Mouse (Mus musculus) MEL (cell line): ENCODE measurements around the gene Prmt1. TPM values are rescaled to one million over a fixed set of nuclear protein-coding genes. Genes with fewer than 3 reads are reported as not detected.

Source experiments
- DNase-seq: peaks from one replicate; pipeline ENCODE4 v3.0.0; 2011; ENCODE audit warnings: low read depth, low spot score
- H3K27ac ChIP-seq: 2 replicates; pipeline ENCODE4 v1.5.1; 2012; ENCODE audit warnings: low read depth, mild to moderate bottlenecking, control low read depth, low read length, moderate library complexity; ENCODE audit not compliant: control insufficient read depth
- H3K27me3 ChIP-seq, 2 experiments: fragments of 150-350 bp in 1 of 2; sonication (generic) in 1 of 2; 2 replicates each; pipeline ENCODE4 v1.6.1; 2012; ENCODE audit warnings: low read length in 2 of 2, mild to moderate bottlenecking in 2 of 2, improper control_type of control experiment in 1 of 2, moderate library complexity in 1 of 2; ENCODE audit not compliant: insufficient read depth in 2 of 2, control insufficient read depth in 1 of 2
- H3K36me3 ChIP-seq, 2 experiments: 2 replicates each; pipeline ENCODE4 v1.6.1; 2012 to 2014; ENCODE audit warnings: low read length in 2 of 2, improper control_type of control experiment in 1 of 2, inconsistent platforms in 1 of 2, mild to moderate bottlenecking in 1 of 2; ENCODE audit not compliant: insufficient read depth in 2 of 2, control insufficient read depth in 1 of 2
- H3K4me1 ChIP-seq, 2 experiments: fragments of 150-350 bp in 1 of 2; sonication (generic) in 1 of 2; 2 replicates each; pipeline ENCODE4 v1.6.1; 2012; ENCODE audit warnings: low read length in 2 of 2, improper control_type of control experiment in 1 of 2, mild to moderate bottlenecking in 1 of 2; ENCODE audit not compliant: insufficient read depth in 2 of 2, control insufficient read depth in 1 of 2
- H3K4me3 ChIP-seq, 2 experiments: fragments of 150-350 bp in 1 of 2; sonication (generic) in 1 of 2; 2 replicates each; pipeline ENCODE4 v1.5.1; 2012; ENCODE audit warnings: low read depth in 2 of 2, low read length in 2 of 2, mild to moderate bottlenecking in 2 of 2, moderate library complexity in 2 of 2, control low read depth in 1 of 2, improper control_type of control experiment in 1 of 2; ENCODE audit not compliant: control insufficient read depth in 1 of 2, insufficient read depth in 1 of 2
- H3K79me2 ChIP-seq: 2 replicates; pipeline ENCODE4 v1.6.1; 2012; ENCODE audit warnings: mild to moderate bottlenecking, low read length, moderate library complexity; ENCODE audit not compliant: control insufficient read depth, poor library complexity, insufficient read depth
- H3K9ac ChIP-seq: 2 replicates; pipeline ENCODE4 v1.6.1; 2012; ENCODE audit warnings: low read depth, mild to moderate bottlenecking, control low read depth, low read length, moderate library complexity; ENCODE audit not compliant: control insufficient read depth, poor library complexity, severe bottlenecking
- H3K9me3 ChIP-seq: fragments of 150-350 bp; sonication (generic); replicated peaks from 2 replicates; pipeline ENCODE4 v1.6.1; 2012; ENCODE audit warnings: mild to moderate bottlenecking, low read length, improper control_type of control experiment, moderate library complexity; ENCODE audit not compliant: insufficient read depth
- BHLHE40 ChIP-seq: IDR thresholded peaks from 2 replicates; pipeline ENCODE4 v1.6.1; 2012; ENCODE audit warnings: low read depth, mild to moderate bottlenecking, inconsistent platforms, low read length, improper control_type of control experiment, borderline replicate concordance
- CHD1 ChIP-seq: IDR thresholded peaks from 2 replicates; pipeline ENCODE4 v1.6.1; 2012; ENCODE audit warnings: low read depth, mild to moderate bottlenecking, inconsistent platforms, low read length, improper control_type of control experiment
- CHD2 ChIP-seq: IDR thresholded peaks from 2 replicates; pipeline ENCODE4 v1.6.1; 2011; ENCODE audit warnings: low read length, improper control_type of control experiment
- EP300 ChIP-seq, 2 experiments: IDR thresholded peaks; 2 replicates each; pipeline ENCODE4 v1.6.1; 2011; ENCODE audit warnings: improper control_type of control experiment in 2 of 2, low read length in 2 of 2, low read depth in 1 of 2, mild to moderate bottlenecking in 1 of 2
- ETS1 ChIP-seq: IDR thresholded peaks from 2 replicates; pipeline ENCODE4 v1.6.1; 2012; ENCODE audit warnings: low read depth, mild to moderate bottlenecking, inconsistent platforms, low read length, improper control_type of control experiment, moderate library complexity
- HCFC1 ChIP-seq: IDR thresholded peaks from 2 replicates; pipeline ENCODE4 v1.6.1; 2012; ENCODE audit warnings: low read depth, mild to moderate bottlenecking, inconsistent platforms, low read length, improper control_type of control experiment, moderate library complexity
- JUND ChIP-seq: IDR thresholded peaks from 2 replicates; pipeline ENCODE4 v1.6.1; 2011; ENCODE audit warnings: low read depth, mild to moderate bottlenecking, improper control_type of control experiment, low read length
- MXI1 ChIP-seq: IDR thresholded peaks from 2 replicates; pipeline ENCODE4 v1.6.1; 2011; ENCODE audit warnings: mild to moderate bottlenecking, low read depth, low read length, improper control_type of control experiment
- MYB ChIP-seq: IDR thresholded peaks from 2 replicates; pipeline ENCODE4 v1.6.1; 2011; ENCODE audit warnings: mild to moderate bottlenecking, low read depth, low read length, improper control_type of control experiment
- MYC ChIP-seq: IDR thresholded peaks from 2 replicates; pipeline ENCODE4 v1.6.1; 2011; ENCODE audit warnings: low read depth, mild to moderate bottlenecking, low read length, improper control_type of control experiment, moderate library complexity
- NRF1 ChIP-seq: IDR thresholded peaks from 2 replicates; pipeline ENCODE4 v1.6.1; 2014; ENCODE audit warnings: low read depth, mild to moderate bottlenecking, inconsistent platforms, low read length, improper control_type of control experiment, moderate library complexity; ENCODE audit not compliant: poor library complexity, insufficient read depth, severe bottlenecking
- POLR2A ChIP-seq, 2 experiments: IDR thresholded peaks; 2 replicates each; pipeline ENCODE4 v1.6.1; 2011 to 2012; ENCODE audit warnings: low read length in 2 of 2, mild to moderate bottlenecking in 2 of 2, control low read depth in 1 of 2, improper control_type of control experiment in 1 of 2, low read depth in 1 of 2, moderate library complexity in 1 of 2; ENCODE audit not compliant: control insufficient read depth in 1 of 2, insufficient read depth in 1 of 2, poor library complexity in 1 of 2
- POLR2AphosphoS5 ChIP-seq: IDR thresholded peaks from 2 replicates; pipeline ENCODE4 v1.6.1; 2012; ENCODE audit warnings: low read depth, borderline replicate concordance, mild to moderate bottlenecking, inconsistent platforms, low read length, moderate library complexity, mixed read lengths
- RAD21 ChIP-seq: IDR thresholded peaks from 2 replicates; pipeline ENCODE4 v1.6.1; 2011; ENCODE audit warnings: mild to moderate bottlenecking, low read depth, low read length, improper control_type of control experiment
- RCOR1 ChIP-seq: IDR thresholded peaks from 2 replicates; pipeline ENCODE4 v1.6.1; 2012; ENCODE audit warnings: low read depth, mild to moderate bottlenecking, inconsistent platforms, low read length, improper control_type of control experiment
- SMC3 ChIP-seq: IDR thresholded peaks from 2 replicates; pipeline ENCODE4 v1.6.1; 2011; ENCODE audit warnings: low read depth, low read length, improper control_type of control experiment
- TBP ChIP-seq: IDR thresholded peaks from 2 replicates; pipeline ENCODE4 v1.8.0; 2011; ENCODE audit warnings: low read depth, low read length, improper control_type of control experiment
- TCF12 ChIP-seq: IDR thresholded peaks from 2 replicates; pipeline ENCODE4 v1.6.1; 2014; ENCODE audit warnings: low read depth, mild to moderate bottlenecking, inconsistent platforms, low read length, improper control_type of control experiment, moderate library complexity
- UBTF ChIP-seq: IDR thresholded peaks from 2 replicates; pipeline ENCODE4 v1.6.1; 2012; ENCODE audit warnings: low read depth, mild to moderate bottlenecking, inconsistent platforms, low read length, improper control_type of control experiment, moderate library complexity, borderline replicate concordance; ENCODE audit not compliant: insufficient read depth
- ZC3H11A ChIP-seq: IDR thresholded peaks from 2 replicates; pipeline ENCODE4 v1.6.1; 2012; ENCODE audit warnings: low read depth, mild to moderate bottlenecking, inconsistent platforms, low read length, improper control_type of control experiment
- ZKSCAN1 ChIP-seq: IDR thresholded peaks from 2 replicates; pipeline ENCODE4 v1.6.1; 2012; ENCODE audit warnings: low read depth, mild to moderate bottlenecking, inconsistent platforms, low read length, improper control_type of control experiment, moderate library complexity
- ZMIZ1 ChIP-seq: IDR thresholded peaks from 2 replicates; pipeline ENCODE4 v1.6.1; 2012; ENCODE audit warnings: low read depth, mild to moderate bottlenecking, inconsistent platforms, low read length, improper control_type of control experiment, moderate library complexity
- polyA plus RNA-seq, 2 experiments: library from polyadenylated mRNA; stranded (reverse) in 1 of 2; unstranded in 1 of 2; fragments of >175 nt in 1 of 2; fragments of >200 nt in 1 of 2; gene quantifications; 2 replicates each; pipeline versions ENCODE4 v1.2.1 to v1.2.4; 2012; ENCODE audit warnings: low replicate concordance in 2 of 2, low read depth in 1 of 2; ENCODE audit not compliant: insufficient read length in 2 of 2, insufficient read depth in 1 of 2, missing spikeins in 1 of 2
- total RNA-seq: library from RNA; depleted of rRNA; stranded (reverse); fragments of 300-350 nt; gene quantifications from 2 replicates; pipeline ENCODE4 v1.2.3, GENCODE M21; 2012

The Prmt1 gene
- total and polyA plus RNA-seq, 3 experiments, result 254 to 715 (median 317) TPM

DNA sequence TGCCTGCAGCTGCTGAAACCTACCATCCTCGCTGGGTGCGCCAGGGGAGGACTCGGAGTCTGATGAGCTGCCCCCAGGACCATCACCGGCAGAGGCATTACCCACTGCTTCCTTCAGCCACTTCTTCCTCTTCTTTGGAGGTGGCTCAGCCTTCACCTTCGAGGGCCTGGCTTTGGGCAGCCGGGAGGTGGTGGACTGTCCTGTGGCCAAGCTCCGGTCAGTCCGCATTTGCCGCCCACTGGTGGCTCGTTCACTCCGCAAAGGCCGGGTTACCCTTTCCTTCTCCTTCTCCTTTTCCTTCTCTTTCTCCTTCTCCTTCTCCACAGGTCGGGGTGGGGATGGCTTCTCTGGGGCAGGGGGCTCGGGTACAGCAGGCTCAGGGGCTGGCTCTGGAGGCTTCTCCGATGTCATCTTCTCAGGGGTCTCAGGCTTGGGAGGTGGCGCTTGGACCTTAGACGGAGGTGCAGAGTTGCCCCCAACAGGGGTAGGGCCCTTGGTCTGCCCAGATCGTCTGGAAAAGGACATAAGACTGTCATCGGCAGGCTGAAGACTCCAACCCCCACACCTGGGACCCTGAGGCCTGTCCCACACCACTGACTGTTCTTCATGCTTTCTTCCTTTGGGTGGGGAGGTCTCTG, 47.5 kb upstream of the Prmt1 start:
- Histone ChIP-seq H3K79me2 (no peaks in the 10 kb centered on the region), H3K4me3 (no peak overlapping the region), H3K27ac (no peak overlapping the region), H3K9ac (no peak overlapping the region), H3K27me3 (no peaks in the 10 kb centered on the region), H3K9me3 (no peaks in the 10 kb centered on the region), H3K4me1 (no peaks in the 10 kb centered on the region), H3K36me3 (peaks cover 0 to 5% of the 10 kb centered on the region in 2 experiments; a peak in 2 of 4 replicates)
- TF ChIP-seq EP300 (IDR thresholded peaks at IDR 0.05; ENCODE audit: low read depth in 1 of 2, low read length in 2 of 2), result no peak
- TF ChIP-seq ZKSCAN1, result no peak
- no peak for TF ChIP-seq NRF1
- TF ChIP-seq MYC, result no peak
- TF ChIP-seq CHD2, result no peak
- no peak for TF ChIP-seq POLR2A (IDR thresholded peaks at IDR 0.05; ENCODE audit: control insufficient read depth in 1 of 2, insufficient read depth in 1 of 2, low read depth in 1 of 2, low read length in 2 of 2, poor library complexity in 1 of 2)
- no peak for TF ChIP-seq MYB
- no peak for TF ChIP-seq UBTF
- no peak for TF ChIP-seq ZC3H11A
- no peak for TF ChIP-seq CHD1
- TF ChIP-seq BHLHE40, result no peak
- no peak for DNase-seq

DNA sequence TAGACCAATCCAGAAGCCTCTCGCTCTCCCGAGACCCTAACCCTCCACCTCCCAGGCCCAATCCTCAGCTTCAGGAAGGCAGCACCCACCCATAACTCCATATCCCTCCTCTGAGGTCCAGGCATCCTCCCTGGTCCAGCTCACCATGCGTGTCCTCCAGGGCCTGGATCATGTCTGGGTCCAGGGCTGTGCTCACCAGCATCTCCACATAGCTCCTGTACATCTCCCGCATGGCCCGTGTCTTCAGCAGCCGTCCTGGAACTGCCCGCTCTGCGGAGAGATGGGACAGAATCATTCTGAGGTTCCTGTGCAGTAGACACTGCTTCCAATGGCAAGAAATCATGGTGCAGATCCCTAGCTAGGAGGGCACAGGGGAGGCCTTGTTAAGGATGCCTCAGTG, 44.5 kb upstream of the Prmt1 start:
- peaks cover 0 to 4% of the 10 kb centered on the region in 2 experiments; a peak in 1 of 4 replicates for H3K36me3 ChIP-seq
- no peak overlapping the region for H3K27ac ChIP-seq
- no peaks in the 10 kb centered on the region for H3K27me3 ChIP-seq

More for the DNA sequence above, 44.5 kb upstream of the Prmt1 start:
- DNase-seq, result no peak
- H3K4me1 ChIP-seq, result no peaks in the 10 kb centered on the region
- H3K9me3 ChIP-seq, result no peaks in the 10 kb centered on the region
- H3K9ac ChIP-seq, result no peak overlapping the region
- H3K4me3 ChIP-seq, result no peak overlapping the region
- TF ChIP-seq MYB (no peak), JUND (no peak), SMC3 (no peak), RCOR1 (no peak), ZMIZ1 (no peak), TBP (no peak), HCFC1 (no peak), POLR2AphosphoS5 (no peak), RAD21 (no peak), ETS1 (no peak), TCF12 (no peak), MXI1 (no peak)
- no peaks in the 10 kb centered on the region for H3K79me2 ChIP-seq
